Mouse (Mus musculus) kidney, adult 2 months (tissue): ENCODE measurements around the gene Chst8. TPM values are rescaled to one million over a fixed set of nuclear protein-coding genes. Genes with fewer than 3 reads are reported as not detected.

Experiments
- DNase-seq: peaks from one replicate; pipeline ENCODE4 v3.0.0; 2021
- H3K27ac ChIP-seq: fragments of 200-500 bp; 2 replicates; pipeline ENCODE4 v1.5.1; 2012; ENCODE audit warnings: low read depth, low read length, control low read depth, inconsistent platforms; ENCODE audit not compliant: insufficient read depth
- H3K27me3 ChIP-seq: fragments of 200-500 bp; replicated peaks from 2 replicates; pipeline ENCODE4 v1.6.1; 2012; ENCODE audit warnings: mild to moderate bottlenecking, moderate library complexity, low read length, inconsistent platforms; ENCODE audit not compliant: control insufficient read depth, insufficient read depth
- H3K36me3 ChIP-seq: fragments of 200-500 bp; 2 replicates; pipeline ENCODE4 v1.6.1; 2012; ENCODE audit warnings: mild to moderate bottlenecking, moderate library complexity, low read length, inconsistent platforms; ENCODE audit not compliant: control insufficient read depth, insufficient read depth
- H3K4me1 ChIP-seq: fragments of 200-500 bp; 2 replicates; pipeline ENCODE4 v1.6.1; 2011; ENCODE audit warnings: low read length; ENCODE audit not compliant: control insufficient read depth, insufficient read depth
- H3K4me3 ChIP-seq: fragments of 200-500 bp; 2 replicates; pipeline ENCODE4 v1.5.1; 2011; ENCODE audit warnings: mild to moderate bottlenecking, low read depth, low read length, control low read depth; ENCODE audit not compliant: insufficient read depth
- CTCF ChIP-seq: fragments of 200-500 bp; conservative IDR thresholded peaks from 2 replicates; pipeline ENCODE4 v1.5.1; 2011; ENCODE audit warnings: low read depth, mild to moderate bottlenecking, control low read depth, low read length, moderate library complexity, mixed read lengths; ENCODE audit not compliant: insufficient read depth, insufficient read length
- POLR2A ChIP-seq: fragments of 200-500 bp; IDR thresholded peaks from one replicate; pipeline ENCODE4 v1.6.1; 2011; ENCODE audit warnings: low read depth, low read length, control low read depth
- WGBS: fragments of 180-500 bp; shearing (Covaris S2); methylation state at CpG from one replicate; pipeline ENCODE4 v1.1.7; 2018; 5-methylcytosine and 5-hydroxymethylcytosine counted together
- polyA plus RNA-seq: library from polyadenylated mRNA; depleted of rRNA; stranded (reverse); fragments of >200 nt; gene quantifications from 2 replicates; pipeline ENCODE4 v1.2.3, GENCODE M21; 2012

Chst8 gene
- polyA plus RNA-seq, 1 experiment: 8.3 TPM

DNA sequence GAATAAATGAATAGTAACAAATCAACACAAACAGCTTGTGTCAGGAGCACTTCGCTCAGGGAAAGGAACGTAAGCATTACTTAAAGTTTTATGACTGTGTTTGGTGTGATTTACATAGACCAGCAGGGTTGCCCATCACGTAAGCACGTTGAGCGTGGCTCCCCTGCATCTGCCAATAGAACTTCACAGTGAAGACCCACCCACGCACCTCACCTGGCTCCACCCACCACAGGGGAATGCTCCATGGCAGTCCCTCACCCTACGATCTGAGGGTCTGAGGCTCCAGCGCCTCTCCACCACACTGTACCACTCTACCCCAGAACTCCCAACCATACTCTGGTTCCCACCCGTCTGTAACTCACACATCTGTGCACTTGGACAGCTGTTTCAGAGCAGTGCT lies 67.1 kb downstream of the Chst8 start:
- no peak overlapping the region for H3K27ac ChIP-seq
- WGBS: 55% methylated on average over 9 of the region's 9 CpGs
- H3K4me3 ChIP-seq: no peak overlapping the region
- no peak for DNase-seq
- no peaks in the 10 kb centered on the region for H3K27me3 ChIP-seq
- H3K36me3 ChIP-seq: no peaks in the 10 kb centered on the region
- no peaks in the 10 kb centered on the region for H3K4me1 ChIP-seq
- TF ChIP-seq CTCF: no peak
- TF ChIP-seq POLR2A: no peak

DNA sequence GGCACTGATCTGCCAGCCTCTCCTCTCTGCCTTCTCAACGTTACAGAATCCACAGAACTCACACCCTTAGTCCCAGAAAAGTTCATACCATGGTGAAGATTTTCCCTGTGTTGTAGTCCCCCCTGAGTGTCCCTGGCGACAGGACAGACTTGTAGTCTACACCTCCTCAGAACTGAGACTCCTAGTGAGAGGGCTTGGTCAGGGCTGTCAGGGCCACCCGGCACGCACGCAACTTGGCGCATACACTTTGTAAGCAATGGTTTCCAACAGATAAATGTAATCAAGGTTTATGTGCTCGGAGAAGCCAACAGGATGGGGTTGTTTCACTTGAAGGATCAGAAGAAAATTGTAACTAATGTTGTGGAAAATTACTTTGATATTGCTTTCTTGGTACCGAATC lies 67.5 kb downstream of the Chst8 start:
- H3K27ac ChIP-seq: no peak overlapping the region
- no peaks in the 10 kb centered on the region for H3K4me1 ChIP-seq
- H3K36me3 ChIP-seq: no peaks in the 10 kb centered on the region
- 56% methylated on average over 8 of the region's 8 CpGs for WGBS
- DNase-seq: no peak
- H3K4me3 ChIP-seq: no peak overlapping the region
- no peaks in the 10 kb centered on the region for H3K27me3 ChIP-seq
- TF ChIP-seq POLR2A: no peak
- TF ChIP-seq CTCF: no peak

DNA sequence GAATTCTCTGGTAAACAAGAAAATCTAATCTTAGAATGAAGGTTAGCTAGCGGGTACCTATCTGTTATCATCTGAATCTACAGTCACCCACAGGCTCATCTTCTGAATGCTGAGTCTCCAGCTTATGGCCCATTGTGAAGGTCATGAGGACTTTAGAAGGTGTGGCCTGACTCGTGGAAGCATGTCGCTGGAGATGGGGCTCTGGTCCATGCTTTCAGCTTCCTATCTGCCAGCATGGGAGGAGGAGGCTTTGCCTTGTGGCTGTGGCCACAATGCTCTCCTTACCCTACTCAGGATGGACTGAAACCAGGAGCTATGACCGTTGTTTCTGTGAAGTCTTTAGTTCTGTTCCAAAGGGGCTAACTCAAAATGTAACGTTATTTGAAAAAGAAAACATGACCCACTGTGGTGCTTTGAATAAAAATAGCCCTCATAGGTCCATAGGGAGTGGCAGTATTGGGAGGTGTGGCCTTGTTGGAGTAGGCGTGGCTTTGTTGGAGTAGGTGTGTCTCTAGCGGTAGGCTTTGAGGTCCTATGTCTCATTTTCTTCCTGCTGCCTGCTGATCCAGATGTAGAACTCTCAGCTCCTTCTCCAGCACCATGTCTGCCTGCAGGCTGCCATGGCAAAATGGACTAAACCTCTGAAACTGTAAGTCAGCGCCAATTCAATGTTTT lies 69.0 kb downstream of the Chst8 start:
- WGBS: 85% methylated on average over 8 of the region's 8 CpGs
- Histone ChIP-seq H3K27me3 (no peaks in the 10 kb centered on the region), H3K27ac (no peak overlapping the region), H3K36me3 (no peaks in the 10 kb centered on the region), H3K4me3 (no peak overlapping the region), H3K4me1 (no peaks in the 10 kb centered on the region)
- no peak for TF ChIP-seq CTCF
- no peak for TF ChIP-seq POLR2A
- DNase-seq: no peak

DNA sequence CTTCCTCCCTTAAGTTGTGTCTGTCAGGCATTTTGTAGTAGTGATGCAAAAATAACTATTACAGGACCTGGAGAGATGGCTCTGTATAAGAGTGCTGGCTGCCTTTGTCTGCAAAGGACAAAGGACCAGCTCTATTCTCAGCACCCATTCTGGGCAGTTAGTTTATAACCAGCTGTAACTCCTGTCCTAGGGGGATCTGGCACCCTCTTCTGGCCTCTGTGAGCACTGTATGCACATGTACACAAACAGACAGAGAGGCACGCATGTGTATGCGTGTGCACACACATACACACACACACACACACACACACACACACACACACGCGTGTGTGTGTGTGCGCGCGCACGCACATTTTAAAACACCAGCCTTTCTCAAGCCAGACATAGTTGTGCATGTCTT lies 73.1 kb downstream of the Chst8 start:
- TF ChIP-seq CTCF: no peak
- TF ChIP-seq POLR2A: no peak
- Histone ChIP-seq H3K4me3 (no peak overlapping the region), H3K27me3 (no peaks in the 10 kb centered on the region), H3K4me1 (no peaks in the 10 kb centered on the region), H3K27ac (no peak overlapping the region), H3K36me3 (no peaks in the 10 kb centered on the region)
- 99% methylated on average over 8 of the region's 8 CpGs for WGBS
- no peak for DNase-seq

DNA sequence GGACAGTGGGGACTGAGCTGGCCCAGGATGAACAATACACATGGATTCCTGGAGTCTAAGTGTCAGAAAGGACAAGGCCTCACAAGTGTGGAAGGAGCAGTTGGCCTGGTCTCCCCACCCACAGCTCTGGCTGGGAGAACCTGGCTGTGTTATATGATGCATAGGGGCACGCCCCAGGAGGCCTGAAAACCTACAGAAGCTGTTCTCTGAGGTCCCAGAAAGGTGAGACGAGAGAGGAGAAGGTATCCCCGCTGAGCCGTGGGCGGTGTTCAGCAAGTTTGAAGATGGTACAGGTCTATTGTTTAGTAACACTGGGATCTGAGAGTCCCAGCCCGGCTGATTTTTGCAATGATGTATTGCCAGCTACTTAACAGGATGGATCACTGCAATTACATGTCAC lies 75.3 kb downstream of the Chst8 start:
- Histone ChIP-seq H3K27ac (no peak overlapping the region), H3K27me3 (no peaks in the 10 kb centered on the region), H3K36me3 (no peaks in the 10 kb centered on the region), H3K4me1 (no peaks in the 10 kb centered on the region), H3K4me3 (no peak overlapping the region)
- no peak for DNase-seq
- WGBS: 82% methylated on average over 6 of the region's 6 CpGs
- TF ChIP-seq POLR2A: no peak
- TF ChIP-seq CTCF: no peak

DNA sequence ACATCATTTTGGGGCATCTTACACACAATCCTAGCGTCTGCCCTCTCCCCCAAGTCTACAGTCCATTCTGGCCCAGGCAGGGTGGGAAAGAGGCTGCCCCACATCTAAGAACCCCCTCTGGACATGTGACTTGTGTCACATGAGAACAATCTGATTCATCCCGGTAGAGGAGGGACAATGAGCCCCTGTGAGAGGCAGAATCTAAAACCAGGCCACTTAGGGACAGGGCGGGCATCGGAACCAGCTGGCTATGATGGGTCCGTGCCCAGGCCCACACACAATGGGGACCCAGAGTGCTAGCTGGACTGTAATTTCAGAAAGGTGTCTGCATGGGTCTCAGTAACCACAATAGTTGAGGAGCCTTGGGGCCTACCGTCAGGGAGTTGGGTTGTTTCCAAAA lies 78.2 kb downstream of the Chst8 start:
- Histone ChIP-seq H3K4me3 (no peak overlapping the region), H3K27ac (no peak overlapping the region), H3K4me1 (no peaks in the 10 kb centered on the region), H3K27me3 (no peaks in the 10 kb centered on the region), H3K36me3 (no peaks in the 10 kb centered on the region)
- 89% methylated on average over 6 of the region's 6 CpGs for WGBS
- TF ChIP-seq POLR2A: no peak
- no peak for TF ChIP-seq CTCF
- no peak for DNase-seq

DNA sequence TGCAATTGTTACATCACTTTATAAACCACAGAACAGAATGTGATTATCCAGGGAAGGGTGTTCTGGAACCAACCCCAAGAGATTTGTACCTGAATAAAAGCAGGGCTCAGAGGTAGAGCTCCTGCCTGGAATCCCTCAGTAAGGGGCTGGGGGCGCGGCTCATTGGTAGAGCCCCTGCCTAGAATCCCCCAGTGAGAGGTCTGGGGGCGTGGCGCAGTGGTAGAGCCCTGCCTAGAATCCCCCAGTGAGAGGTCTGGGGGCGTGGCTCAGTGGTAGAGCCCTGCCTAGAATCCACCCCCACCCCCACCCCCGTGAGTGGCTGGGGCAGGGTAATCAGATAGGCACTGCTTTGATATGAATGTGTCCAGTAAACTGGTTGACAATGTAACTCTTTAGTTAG lies 83.6 kb downstream of the Chst8 start:
- WGBS: 58% methylated on average over 6 of the region's 6 CpGs
- H3K36me3 ChIP-seq: no peaks in the 10 kb centered on the region
- no peak overlapping the region for H3K4me3 ChIP-seq
- TF ChIP-seq POLR2A (no peak), CTCF (no peak)
- no peaks in the 10 kb centered on the region for H3K27me3 ChIP-seq
- no peaks in the 10 kb centered on the region for H3K4me1 ChIP-seq
- H3K27ac ChIP-seq: no peak overlapping the region
- DNase-seq: no peak

DNA sequence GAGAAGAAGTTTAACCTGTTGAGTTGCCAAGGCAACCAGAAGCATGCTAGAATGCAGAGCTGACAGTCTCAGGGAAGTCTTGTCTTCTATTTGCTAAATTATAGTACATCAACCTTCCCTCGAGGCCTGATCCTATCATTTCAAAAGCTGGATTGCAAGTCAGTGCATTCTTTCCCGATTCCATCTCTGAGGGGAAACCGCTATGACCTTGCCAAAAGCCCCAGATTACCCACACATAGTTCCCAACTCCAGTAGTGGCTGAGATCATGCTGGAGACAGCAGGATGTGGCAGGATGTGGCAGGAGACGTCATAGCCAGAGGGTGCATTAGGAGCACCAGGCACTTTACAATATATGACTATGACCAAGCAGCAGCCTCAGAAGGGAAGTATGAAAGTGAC lies 87.3 kb downstream of the Chst8 start:
- H3K27me3 ChIP-seq: no peaks in the 10 kb centered on the region
- H3K27ac ChIP-seq: no peak overlapping the region
- H3K36me3 ChIP-seq: no peaks in the 10 kb centered on the region
- 84% methylated on average over 4 of the region's 4 CpGs for WGBS
- no peak for DNase-seq
- no peaks in the 10 kb centered on the region for H3K4me1 ChIP-seq
- H3K4me3 ChIP-seq: no peak overlapping the region
- no peak for TF ChIP-seq CTCF
